Mouse (Mus musculus) ovary, postnatal 10 days (tissue): ENCODE data around the gene Palm.

Source experiments
- DNase-seq: peaks from one replicate; pipeline ENCODE4 v3.0.0; 2022; ENCODE audit warnings: low spot score

Gene Palm

DNA sequence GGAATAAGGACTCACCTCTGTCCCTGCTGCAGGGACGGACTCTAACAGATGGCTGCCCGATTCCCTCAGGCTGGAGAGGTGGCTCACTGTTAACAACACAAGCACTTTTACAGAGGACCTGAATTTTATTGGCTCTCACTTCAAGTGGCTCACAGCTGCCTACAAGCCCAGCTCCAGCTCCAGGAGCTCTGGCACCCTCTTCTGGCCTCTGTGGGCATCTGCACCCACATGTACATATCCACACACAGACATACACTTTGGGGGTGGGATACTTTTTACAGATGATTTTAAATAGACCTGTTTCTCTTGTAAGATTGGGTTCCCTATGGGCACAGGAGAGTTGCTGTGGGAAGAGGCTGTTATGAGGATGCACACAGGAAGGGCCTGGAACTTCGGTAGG is 21.1 kb upstream of the Palm start:
- no peak for DNase-seq

- DNase-seq: no peak
These were observed 20.2 kb upstream of the Palm start for GRCm38 (mm10) chr10:79773208-79773607.

DNA sequence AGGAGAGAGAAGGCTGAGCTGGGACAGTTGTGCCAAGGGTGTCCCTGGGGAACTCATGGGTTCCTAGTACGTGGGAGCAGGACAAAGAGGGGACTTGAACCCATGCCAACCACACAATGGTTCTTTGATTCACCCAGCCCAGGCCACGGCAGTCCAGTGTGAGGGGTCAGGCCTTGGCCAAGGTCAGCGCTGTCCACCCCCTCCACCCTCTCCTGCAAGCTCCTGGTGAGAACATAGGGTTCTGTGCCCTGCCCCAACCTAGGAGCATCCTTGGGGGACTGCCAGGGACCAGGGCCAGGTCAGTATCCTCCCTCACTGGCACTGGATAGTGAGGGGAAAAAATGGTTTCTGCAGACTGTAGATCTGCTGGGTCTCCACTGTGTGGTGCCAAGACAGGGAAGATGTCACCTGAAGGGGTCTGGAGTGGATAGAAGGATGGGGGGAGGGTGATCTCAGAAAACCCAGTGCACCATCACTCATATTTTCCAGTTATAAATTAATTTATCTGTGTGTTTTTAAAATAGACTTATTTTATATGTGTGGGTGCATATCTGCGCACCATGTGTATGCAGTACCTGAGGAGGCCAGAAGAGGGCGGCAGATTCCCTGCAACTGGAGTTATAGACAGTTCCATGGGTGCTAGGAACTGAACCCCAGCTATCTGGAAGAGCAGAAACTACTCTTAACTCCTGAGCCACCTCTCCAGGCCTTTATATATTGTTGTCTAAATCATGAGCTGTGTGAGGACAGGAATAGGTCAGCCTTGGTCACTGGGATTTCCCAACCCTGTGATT is 18.7 kb upstream of the Palm start:
- DNase-seq: no peak

GRCm38 (mm10) chr10:79777103-79777531 is 16.3 kb upstream of the Palm start, which contains the start of gene Fstl3:
TSS of gene Fstl3 (plus strand) at chr10:79777272.
- DNase-seq: no peak

- no peak for DNase-seq
These were observed 15.4 kb upstream of the Palm start for GRCm38 (mm10) chr10:79778006-79778405.

DNA sequence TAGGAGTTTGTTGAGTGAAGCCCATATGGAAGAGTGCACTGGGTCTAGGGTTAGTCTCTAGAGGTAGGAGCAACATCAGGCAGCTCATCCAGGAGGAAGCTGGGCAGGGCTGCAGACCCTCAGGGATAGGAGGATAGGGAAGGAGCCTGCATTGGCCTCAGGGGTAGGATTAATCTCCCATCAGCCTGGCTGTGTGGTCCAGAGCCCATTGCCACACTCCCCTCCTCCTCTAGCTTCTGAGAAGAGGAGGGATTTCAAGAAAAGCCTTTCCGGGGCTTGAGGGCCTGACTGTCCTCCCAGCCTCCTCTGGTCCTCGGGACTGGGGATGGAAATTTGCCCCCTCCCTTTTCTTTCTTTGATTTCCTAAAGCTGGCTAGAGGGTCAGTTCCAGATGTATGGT is 14.2 kb upstream of the Palm start:
- DNase-seq: no peak

GRCm38 (mm10) chr10:79779784-79780663 is 13.3 kb upstream of the Palm start:
- DNase-seq: peak; percentile 84

- DNase-seq: no peak
These were observed 12.7 kb upstream of the Palm start for GRCm38 (mm10) chr10:79780664-79781015.

- DNase-seq: no peak
These were observed 12.2 kb upstream of the Palm start for GRCm38 (mm10) chr10:79781139-79781538.

- no peak for DNase-seq
These were observed 11.4 kb upstream of the Palm start for GRCm38 (mm10) chr10:79781956-79782355.

DNA sequence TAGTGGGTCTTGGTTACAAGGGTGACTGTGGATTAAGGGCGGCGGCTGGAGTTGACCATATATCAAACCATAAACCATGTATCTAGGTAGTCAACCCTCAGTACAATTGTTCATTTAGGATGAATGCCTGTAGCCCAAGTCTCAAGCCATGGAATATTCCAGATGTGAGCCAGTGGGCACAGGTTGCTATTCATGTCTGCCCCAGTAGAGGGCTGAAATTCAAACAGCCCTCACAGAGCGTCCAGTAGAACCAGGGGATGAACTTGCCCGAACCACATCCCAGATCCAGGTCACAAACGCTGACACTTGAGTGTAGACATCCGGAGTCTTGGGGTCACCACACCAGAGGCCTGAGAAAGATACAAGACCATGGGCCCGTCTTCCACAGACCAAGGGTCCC is 10.3 kb upstream of the Palm start:
- DNase-seq: no peak

- DNase-seq: no peak
These were observed 9.2 kb upstream of the Palm start for GRCm38 (mm10) chr10:79783920-79784800.

- peak; percentile 71 for DNase-seq
These were observed 4.8 kb upstream of the Palm start for GRCm38 (mm10) chr10:79788386-79789158.

GRCm38 (mm10) chr10:79789581-79789980 is 3.8 kb upstream of the Palm start:
- no peak for DNase-seq

- DNase-seq: no peak
These were observed 2.5 kb upstream of the Palm start, which contains the start of gene Prss57 for GRCm38 (mm10) chr10:79790861-79791260. TSS of gene Prss57 (minus strand) at chr10:79790961.

DNA sequence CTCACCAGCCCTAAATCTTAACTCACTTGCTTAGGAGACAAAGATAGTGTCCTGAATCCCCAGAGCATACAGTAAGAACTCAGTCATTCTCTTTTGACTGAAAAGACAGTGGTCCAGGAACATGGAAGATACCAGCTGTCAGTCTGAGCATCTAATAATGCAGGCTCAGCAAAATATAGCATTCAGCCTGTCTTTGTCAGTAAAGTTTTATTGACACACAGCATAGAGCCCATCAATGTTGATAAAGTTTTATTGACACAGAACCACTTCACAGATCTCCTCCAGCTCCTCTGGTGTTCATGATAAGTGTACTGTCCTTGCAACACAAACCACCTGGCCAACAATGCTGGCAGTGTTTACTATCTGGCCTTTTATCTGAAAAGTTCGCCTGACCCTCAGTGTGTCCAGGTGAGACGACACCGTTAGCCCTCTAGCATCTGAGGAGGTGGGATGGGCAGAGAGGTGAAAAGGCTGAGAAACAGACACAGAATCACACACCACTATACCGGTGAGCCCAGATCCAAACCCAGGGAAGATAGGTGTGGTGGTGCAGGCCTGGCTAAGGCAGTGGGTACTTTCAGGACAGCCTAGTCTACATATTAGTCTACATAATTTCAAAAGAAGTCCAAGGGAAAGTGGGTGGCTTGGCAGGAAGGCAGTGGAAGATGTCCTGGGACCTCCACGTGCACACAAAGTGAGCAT is 882 bp upstream of the Palm start:
- no peak for DNase-seq

GRCm38 (mm10) chr10:79793738-79794490 is 542 bp downstream of the Palm start:
- no peak for DNase-seq

DNA sequence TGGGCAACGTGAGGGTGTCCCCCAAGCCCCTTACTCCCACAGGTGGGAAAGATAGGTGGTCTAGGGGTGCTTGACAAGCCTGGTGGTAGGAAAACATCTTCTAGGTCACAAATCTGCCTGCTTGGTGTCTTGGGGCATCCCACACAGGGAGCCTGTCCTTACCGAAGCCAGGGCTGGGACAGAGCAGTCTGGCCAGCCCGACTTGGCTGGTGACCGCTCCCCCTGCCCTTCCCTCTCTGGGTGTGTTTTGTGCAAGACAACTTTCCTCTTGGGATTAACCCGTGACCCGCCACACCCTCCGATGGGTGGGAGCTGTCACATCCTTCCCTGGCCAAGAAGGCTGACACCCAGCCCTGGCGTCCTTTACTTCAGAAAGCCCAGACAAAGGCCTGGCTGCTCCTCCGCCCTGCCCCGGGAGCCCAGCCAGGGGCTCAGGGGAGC is 1.1 kb downstream of the Palm start:
- peak; percentile 63 for DNase-seq

DNA sequence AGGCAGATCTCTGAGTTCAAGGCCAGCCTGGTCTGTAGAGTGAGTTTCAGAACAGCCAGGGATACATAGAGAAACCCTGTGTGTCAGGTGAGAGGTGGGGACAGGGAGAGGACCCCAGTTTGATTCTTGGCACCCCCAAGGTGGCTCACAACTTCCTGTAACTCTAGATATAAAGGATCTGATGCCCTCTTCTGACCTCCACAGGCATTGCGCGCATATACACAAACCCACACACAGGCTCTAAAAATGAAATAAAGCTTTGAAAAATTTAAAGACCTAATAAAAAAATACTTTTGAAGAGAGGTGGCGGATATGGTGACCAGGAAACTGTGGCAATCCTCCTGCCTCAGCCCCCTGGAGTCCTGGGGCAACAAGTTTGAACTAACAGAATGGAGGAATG is 2.5 kb downstream of the Palm start:
- DNase-seq: no peak

DNA sequence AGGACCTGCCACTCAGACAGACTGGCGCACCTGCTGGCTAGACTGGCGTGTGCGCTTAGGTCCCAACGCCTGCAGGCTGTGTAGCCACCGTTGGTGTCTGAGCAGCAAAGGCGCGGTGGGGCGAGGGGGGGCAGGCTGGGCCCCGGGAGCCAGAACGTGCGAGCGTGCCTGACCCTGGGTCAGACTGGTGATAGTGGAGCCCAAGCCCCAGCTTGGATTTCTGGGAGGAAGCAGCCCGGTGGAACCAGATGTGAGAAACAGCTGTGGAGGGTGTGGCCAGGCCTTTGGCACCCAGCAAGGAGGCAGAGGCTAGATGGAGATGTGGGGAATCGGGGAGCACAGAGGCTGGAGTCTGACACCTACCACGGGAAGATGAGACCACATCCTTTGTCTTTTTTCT is 4.0 kb downstream of the Palm start:
- no peak for DNase-seq
